Mouse (Mus musculus) neural tube, embryonic 14.5 days (tissue): ENCODE measurements around the gene Gm17482. TPM values are rescaled to one million over a fixed set of nuclear protein-coding genes. Genes with fewer than 3 reads are reported as not detected.

ENCODE experiments used
- ATAC-seq: fragments of 200-750 bp; cut with Nextera tagmentation; 2 replicates; pipeline ENCODE4 v1.8.0; 2017; ENCODE audit warnings: low read depth, mild to moderate bottlenecking, moderate TSS enrichment, moderate library complexity
- H3K27ac ChIP-seq: fragments of 300-500 bp; sonication (generic); 2 replicates; pipeline ENCODE4 v1.5.1; 2014; ENCODE audit warnings: low read depth, mild to moderate bottlenecking, control low read depth, low read length, moderate library complexity, mixed read lengths
- H3K27me3 ChIP-seq: fragments of 300-500 bp; sonication (generic); 2 replicates; pipeline ENCODE4 v1.6.1; 2014; ENCODE audit warnings: low read length; ENCODE audit not compliant: control insufficient read depth, insufficient read depth
- H3K36me3 ChIP-seq: fragments of 300-500 bp; sonication (generic); 2 replicates; pipeline ENCODE4 v1.6.1; 2014; ENCODE audit warnings: low read length, mixed read lengths; ENCODE audit not compliant: control insufficient read depth, insufficient read depth
- H3K4me1 ChIP-seq: fragments of 300-500 bp; sonication (generic); 2 replicates; pipeline ENCODE4 v1.6.1; 2014; ENCODE audit warnings: low read length; ENCODE audit not compliant: control insufficient read depth, insufficient read depth
- H3K4me2 ChIP-seq: fragments of 300-500 bp; sonication (generic); 2 replicates; pipeline ENCODE4 v1.6.1; 2014; ENCODE audit warnings: mild to moderate bottlenecking, low read depth, low read length, control low read depth
- H3K4me3 ChIP-seq: fragments of 300-500 bp; sonication (generic); 2 replicates; pipeline ENCODE4 v1.5.1; 2014; ENCODE audit warnings: low read depth, low read length, control low read depth, mixed read lengths
- H3K9ac ChIP-seq: fragments of 300-500 bp; sonication (generic); replicated peaks from 2 replicates; pipeline ENCODE4 v1.6.1; 2014; ENCODE audit warnings: low read depth, mild to moderate bottlenecking, control low read depth, low read length, mixed read lengths
- H3K9me3 ChIP-seq: fragments of 300-500 bp; sonication (generic); 2 replicates; pipeline ENCODE4 v1.6.1; 2016; ENCODE audit warnings: low read length; ENCODE audit not compliant: control insufficient read depth
- WGBS: fragments of 180-500 bp; shearing (Covaris S2); extraction: QIAGEN DNeasy Blood & Tissue Kit; methylation state at CpG from one replicate; pipeline ENCODE4 v1.1.7; 2014; 5-methylcytosine and 5-hydroxymethylcytosine counted together
- polyA plus RNA-seq: library from polyadenylated mRNA; unstranded; fragments of >200 nt; fragmentation: Nextera tagmentation; extraction: Ambion mirVana; gene quantifications from 2 replicates; pipeline ENCODE4 v1.2.1, GENCODE M21; 2014

Gm17482 gene
- polyA plus RNA-seq, 1 experiment from 2014 or later, result not detected

- WGBS, result 85% methylated on average over 10 of the region's 10 CpGs
- no peak for ATAC-seq
- H3K9ac ChIP-seq, result no peak overlapping the region
- H3K27me3 ChIP-seq, result no peaks in the 10 kb centered on the region
- H3K4me3 ChIP-seq, result no peak overlapping the region
- H3K4me2 ChIP-seq, result no peak overlapping the region
- no peaks in the 10 kb centered on the region for H3K36me3 ChIP-seq
- H3K27ac ChIP-seq, result no peak overlapping the region
- H3K4me1 ChIP-seq, result no peaks in the 10 kb centered on the region
- H3K9me3 ChIP-seq, result no peaks in the 10 kb centered on the region
Measured at GRCm38 (mm10) chr6:115275116-115275815, 48.1 kb downstream of the Gm17482 start.

- Histone ChIP-seq H3K4me3 (no peak overlapping the region), H3K36me3 (no peaks in the 10 kb centered on the region), H3K27me3 (no peaks in the 10 kb centered on the region), H3K4me1 (no peaks in the 10 kb centered on the region), H3K9ac (no peak overlapping the region), H3K27ac (no peak overlapping the region), H3K4me2 (no peak overlapping the region), H3K9me3 (no peaks in the 10 kb centered on the region)
- ATAC-seq, result no peak
- 81% methylated on average over 8 of the region's 8 CpGs for WGBS
Measured at GRCm38 (mm10) chr6:115278086-115278485, 50.9 kb downstream of the Gm17482 start.

GRCm38 (mm10) chr6:115279639-115280038 lies 52.5 kb downstream of the Gm17482 start:
- H3K4me1 ChIP-seq, result no peaks in the 10 kb centered on the region
- no peak overlapping the region for H3K4me2 ChIP-seq
- ATAC-seq, result no peak
- H3K9ac ChIP-seq, result no peak overlapping the region
- H3K36me3 ChIP-seq, result no peaks in the 10 kb centered on the region
- WGBS, result 76% methylated on average over 2 of the region's 2 CpGs
- no peak overlapping the region for H3K4me3 ChIP-seq
- no peak overlapping the region for H3K27ac ChIP-seq
- no peaks in the 10 kb centered on the region for H3K9me3 ChIP-seq
- no peaks in the 10 kb centered on the region for H3K27me3 ChIP-seq

- no peak overlapping the region for H3K4me3 ChIP-seq
- H3K4me1 ChIP-seq, result no peaks in the 10 kb centered on the region
- no peak for ATAC-seq
- WGBS, result 92% methylated on average over 2 of the region's 2 CpGs
- H3K27me3 ChIP-seq, result no peaks in the 10 kb centered on the region
- H3K27ac ChIP-seq, result no peak overlapping the region
- H3K36me3 ChIP-seq, result no peaks in the 10 kb centered on the region
- H3K9me3 ChIP-seq, result no peaks in the 10 kb centered on the region
- no peak overlapping the region for H3K9ac ChIP-seq
- H3K4me2 ChIP-seq, result no peak overlapping the region
Measured at GRCm38 (mm10) chr6:115284153-115284552, 57.0 kb downstream of the Gm17482 start.

GRCm38 (mm10) chr6:115286441-115286840 lies 59.3 kb downstream of the Gm17482 start:
- Histone ChIP-seq H3K4me2 (no peak overlapping the region), H3K9me3 (no peaks in the 10 kb centered on the region), H3K36me3 (no peaks in the 10 kb centered on the region), H3K27ac (no peak overlapping the region), H3K27me3 (no peaks in the 10 kb centered on the region), H3K9ac (no peak overlapping the region), H3K4me1 (no peaks in the 10 kb centered on the region), H3K4me3 (no peak overlapping the region)
- no peak for ATAC-seq
- WGBS, result 94% methylated on average over 6 of the region's 6 CpGs

- Histone ChIP-seq H3K36me3 (no peaks in the 10 kb centered on the region), H3K27me3 (no peaks in the 10 kb centered on the region), H3K4me1 (no peaks in the 10 kb centered on the region), H3K9ac (no peak overlapping the region), H3K4me3 (no peak overlapping the region), H3K27ac (no peak overlapping the region), H3K4me2 (no peak overlapping the region), H3K9me3 (no peaks in the 10 kb centered on the region)
- 94% methylated on average over 3 of the region's 3 CpGs for WGBS
- no peak for ATAC-seq
Measured at GRCm38 (mm10) chr6:115288223-115288622, 61.1 kb downstream of the Gm17482 start.

GRCm38 (mm10) chr6:115290561-115290960 lies 63.4 kb downstream of the Gm17482 start:
- H3K36me3 ChIP-seq, result no peaks in the 10 kb centered on the region
- H3K27me3 ChIP-seq, result no peaks in the 10 kb centered on the region
- no peak overlapping the region for H3K27ac ChIP-seq
- H3K4me1 ChIP-seq, result no peaks in the 10 kb centered on the region
- no peaks in the 10 kb centered on the region for H3K9me3 ChIP-seq
- ATAC-seq, result no peak
- H3K4me2 ChIP-seq, result no peak overlapping the region
- no peak overlapping the region for H3K4me3 ChIP-seq
- no peak overlapping the region for H3K9ac ChIP-seq
- WGBS, result 62% methylated on average over 5 of the region's 5 CpGs

- Histone ChIP-seq H3K4me3 (no peak overlapping the region), H3K4me2 (no peak overlapping the region), H3K27me3 (no peaks in the 10 kb centered on the region), H3K4me1 (no peaks in the 10 kb centered on the region), H3K9me3 (no peaks in the 10 kb centered on the region), H3K36me3 (no peaks in the 10 kb centered on the region), H3K27ac (no peak overlapping the region), H3K9ac (no peak overlapping the region)
- WGBS, result 78% methylated on average over 2 of the region's 2 CpGs
- no peak for ATAC-seq
Measured at GRCm38 (mm10) chr6:115291068-115291467, 63.9 kb downstream of the Gm17482 start.

- no peak overlapping the region for H3K4me2 ChIP-seq
- H3K27me3 ChIP-seq, result no peaks in the 10 kb centered on the region
- H3K9ac ChIP-seq, result no peak overlapping the region
- H3K36me3 ChIP-seq, result no peaks in the 10 kb centered on the region
- ATAC-seq, result no peak
- no peaks in the 10 kb centered on the region for H3K9me3 ChIP-seq
- no peak overlapping the region for H3K27ac ChIP-seq
- H3K4me1 ChIP-seq, result no peaks in the 10 kb centered on the region
- 93% methylated on average over 6 of the region's 6 CpGs for WGBS
- no peak overlapping the region for H3K4me3 ChIP-seq
Measured at GRCm38 (mm10) chr6:115291823-115292222, 64.7 kb downstream of the Gm17482 start.
